Mouse (Mus musculus): Measurements from ENCODE around the gene Gm8439. TPM values are rescaled to one million over a fixed set of nuclear protein-coding genes. Genes with fewer than 3 reads are reported as not detected.
A peak's percentile ranks its signal among the peaks of the same experiment; 100 is the strongest.

Gm8439 gene
- polyA plus RNA-seq, 1 experiment from 2014 or later: not detected

GRCm38 (mm10) chr4:120614644-120615043 lies 26.1 kb downstream of the Gm8439 start:
- peaks cover 20% of the 10 kb centered on the region for H3K4me1 ChIP-seq
- WGBS: 81% methylated on average over 9 of the region's 9 CpGs
- no peak overlapping the region for H3K9ac ChIP-seq
- H3K27me3 ChIP-seq (replicated peaks): no peaks in the 10 kb centered on the region
- no peak overlapping the region for H3K4me3 ChIP-seq
- H3K9me3 ChIP-seq: no peaks in the 10 kb centered on the region
- H3K4me2 ChIP-seq: no peak overlapping the region
- no peaks in the 10 kb centered on the region for H3K36me3 ChIP-seq (replicated peaks)
- ATAC-seq (replicated peaks): no peak
- no peak overlapping the region for H3K27ac ChIP-seq

DNA sequence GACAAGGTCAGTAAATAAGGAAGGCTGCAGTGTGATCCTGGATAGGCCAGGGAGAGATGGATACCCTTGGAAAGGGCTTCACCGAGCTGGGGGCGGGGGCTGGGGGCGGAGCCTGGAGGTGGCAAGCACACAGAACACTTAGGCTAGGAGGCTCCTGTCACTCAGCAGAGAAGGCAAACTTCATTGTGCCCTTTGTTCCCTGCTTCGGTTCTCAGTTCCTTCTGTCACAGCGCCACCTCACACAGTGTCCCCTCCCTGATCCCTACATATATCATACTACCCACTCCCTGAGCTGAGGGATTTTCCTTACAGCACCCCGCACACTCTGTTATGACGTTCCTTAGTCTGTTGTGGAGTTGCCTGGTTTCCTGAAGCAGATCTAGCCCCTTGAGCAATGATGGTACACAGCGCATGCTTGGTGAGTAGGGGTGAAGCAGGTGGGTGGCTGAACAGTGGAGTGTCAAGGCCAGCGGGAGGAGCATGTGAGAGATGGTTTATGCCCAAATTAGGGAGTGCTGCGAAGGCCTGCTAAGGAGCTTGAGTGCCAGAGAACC lies 27.1 kb downstream of the Gm8439 start:
- H3K4me3 ChIP-seq: no peak overlapping the region
- no peaks in the 10 kb centered on the region for H3K9me3 ChIP-seq
- no peaks in the 10 kb centered on the region for H3K36me3 ChIP-seq (replicated peaks)
- ATAC-seq (replicated peaks): peak; percentile 42; the same call in 1 of the 2 replicates
- no peak overlapping the region for H3K9ac ChIP-seq
- WGBS: 21% methylated on average over 10 of the region's 10 CpGs
- H3K27ac ChIP-seq: no peak overlapping the region
- peaks cover 20% of the 10 kb centered on the region for H3K4me1 ChIP-seq
- H3K4me2 ChIP-seq: no peak overlapping the region
- H3K27me3 ChIP-seq (replicated peaks): no peaks in the 10 kb centered on the region

GRCm38 (mm10) chr4:120616199-120617025 lies 27.9 kb downstream of the Gm8439 start:
- no peak for ATAC-seq (replicated peaks)
- H3K4me1 ChIP-seq: peaks cover 20% of the 10 kb centered on the region
- H3K27ac ChIP-seq: no peak overlapping the region
- no peak overlapping the region for H3K4me3 ChIP-seq
- WGBS: 59% methylated on average over 13 of the region's 13 CpGs
- H3K9me3 ChIP-seq: no peaks in the 10 kb centered on the region
- no peak overlapping the region for H3K9ac ChIP-seq
- H3K27me3 ChIP-seq (replicated peaks): no peaks in the 10 kb centered on the region
- no peak overlapping the region for H3K4me2 ChIP-seq
- H3K36me3 ChIP-seq (replicated peaks): no peaks in the 10 kb centered on the region

- ATAC-seq (replicated peaks): no peak
- H3K36me3 ChIP-seq (replicated peaks): no peaks in the 10 kb centered on the region
- no peak overlapping the region for H3K4me3 ChIP-seq
- no peak overlapping the region for H3K27ac ChIP-seq
- H3K9ac ChIP-seq: no peak overlapping the region
- 89% methylated on average over 6 of the region's 6 CpGs for WGBS
- H3K9me3 ChIP-seq: no peaks in the 10 kb centered on the region
- H3K27me3 ChIP-seq (replicated peaks): no peaks in the 10 kb centered on the region
- no peaks in the 10 kb centered on the region for H3K4me1 ChIP-seq
- H3K4me2 ChIP-seq: no peak overlapping the region
These were observed 39.2 kb downstream of the Gm8439 start for GRCm38 (mm10) chr4:120627728-120628127.

GRCm38 (mm10) chr4:120630218-120630931 lies 41.8 kb downstream of the Gm8439 start:
- Histone ChIP-seq H3K9ac (no peak overlapping the region), H3K27ac (no peak overlapping the region), H3K9me3 (no peaks in the 10 kb centered on the region), H3K4me1 (no peaks in the 10 kb centered on the region), H3K4me3 (no peak overlapping the region), H3K36me3 (replicated peaks) (no peaks in the 10 kb centered on the region), H3K27me3 (replicated peaks) (no peaks in the 10 kb centered on the region), H3K4me2 (no peak overlapping the region)
- no peak for ATAC-seq (replicated peaks)
- WGBS: 86% methylated on average over 8 of the region's 8 CpGs

GRCm38 (mm10) chr4:120631828-120632227 lies 43.3 kb downstream of the Gm8439 start:
- ATAC-seq (replicated peaks): no peak
- WGBS: 71% methylated on average over 6 of the region's 6 CpGs
- Histone ChIP-seq H3K27me3 (replicated peaks) (no peaks in the 10 kb centered on the region), H3K27ac (no peak overlapping the region), H3K4me2 (no peak overlapping the region), H3K4me1 (no peaks in the 10 kb centered on the region), H3K9ac (no peak overlapping the region), H3K9me3 (no peaks in the 10 kb centered on the region), H3K4me3 (no peak overlapping the region), H3K36me3 (replicated peaks) (no peaks in the 10 kb centered on the region)

- Histone ChIP-seq H3K9me3 (no peaks in the 10 kb centered on the region), H3K27ac (no peak overlapping the region), H3K4me1 (no peaks in the 10 kb centered on the region), H3K4me2 (no peak overlapping the region), H3K4me3 (no peak overlapping the region), H3K36me3 (replicated peaks) (no peaks in the 10 kb centered on the region), H3K9ac (no peak overlapping the region), H3K27me3 (replicated peaks) (no peaks in the 10 kb centered on the region)
- 85% methylated on average over 2 of the region's 2 CpGs for WGBS
- ATAC-seq (replicated peaks): no peak
These were observed 46.8 kb downstream of the Gm8439 start for GRCm38 (mm10) chr4:120635351-120635750.

- no peak overlapping the region for H3K4me3 ChIP-seq
- no peaks in the 10 kb centered on the region for H3K4me1 ChIP-seq
- H3K4me2 ChIP-seq: no peak overlapping the region
- WGBS: 93% methylated on average over 6 of the region's 6 CpGs
- H3K9me3 ChIP-seq: no peaks in the 10 kb centered on the region
- H3K27me3 ChIP-seq (replicated peaks): no peaks in the 10 kb centered on the region
- no peak for ATAC-seq (replicated peaks)
- H3K27ac ChIP-seq: no peak overlapping the region
- no peak overlapping the region for H3K9ac ChIP-seq
- H3K36me3 ChIP-seq (replicated peaks): no peaks in the 10 kb centered on the region
These were observed 53.4 kb downstream of the Gm8439 start for GRCm38 (mm10) chr4:120641946-120642345.

DNA sequence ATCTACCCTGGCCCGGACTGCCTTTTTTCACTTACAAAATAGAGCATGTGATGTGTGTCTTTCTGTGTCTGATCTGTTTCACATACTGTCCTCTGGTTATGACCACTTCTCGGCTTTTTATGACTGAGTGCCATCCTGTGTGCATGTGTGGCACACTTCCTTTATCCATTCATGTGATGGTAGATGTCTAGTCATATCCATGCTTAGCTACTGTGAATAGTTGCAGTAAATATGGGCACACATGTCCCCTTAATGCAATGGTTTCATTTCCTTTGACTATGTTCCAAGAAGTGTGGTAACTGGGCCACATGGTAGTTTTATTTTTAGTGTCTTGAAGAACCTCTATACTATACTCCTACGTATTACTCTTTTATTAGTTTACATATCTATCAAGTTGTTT lies 55.4 kb downstream of the Gm8439 start:
- WGBS: 88% methylated on average over 3 of the region's 3 CpGs
- no peak overlapping the region for H3K9ac ChIP-seq
- ATAC-seq (replicated peaks): no peak

GRCm38 (mm10) chr4:120649369-120650207 lies 61.0 kb downstream of the Gm8439 start:
- H3K27ac ChIP-seq: no peak overlapping the region
- ATAC-seq (replicated peaks): peak; percentile 85
- no peaks in the 10 kb centered on the region for H3K9me3 ChIP-seq
- 4% methylated on average over 55 of the region's 55 CpGs for WGBS
- peak overlapping the region; percentile 66 for H3K9ac ChIP-seq
- peaks cover 5% of the 10 kb centered on the region for H3K4me1 ChIP-seq
- H3K4me2 ChIP-seq: peak overlapping the region; percentile 92
- no peaks in the 10 kb centered on the region for H3K36me3 ChIP-seq (replicated peaks)
- peaks cover 11% of the 10 kb centered on the region; the same call in 1 of the 2 replicates for H3K27me3 ChIP-seq (replicated peaks)
- peak overlapping the region; percentile 58 for H3K4me3 ChIP-seq

More for the DNA sequence above, 55.4 kb downstream of the Gm8439 start:
- Histone ChIP-seq H3K27me3 (replicated peaks) (peaks cover 6% of the 10 kb centered on the region; the same call in 1 of the 2 replicates), H3K4me2 (no peak overlapping the region), H3K4me1 (no peaks in the 10 kb centered on the region), H3K27ac (no peak overlapping the region), H3K9me3 (no peaks in the 10 kb centered on the region), H3K36me3 (replicated peaks) (no peaks in the 10 kb centered on the region), H3K4me3 (no peak overlapping the region)

DNA sequence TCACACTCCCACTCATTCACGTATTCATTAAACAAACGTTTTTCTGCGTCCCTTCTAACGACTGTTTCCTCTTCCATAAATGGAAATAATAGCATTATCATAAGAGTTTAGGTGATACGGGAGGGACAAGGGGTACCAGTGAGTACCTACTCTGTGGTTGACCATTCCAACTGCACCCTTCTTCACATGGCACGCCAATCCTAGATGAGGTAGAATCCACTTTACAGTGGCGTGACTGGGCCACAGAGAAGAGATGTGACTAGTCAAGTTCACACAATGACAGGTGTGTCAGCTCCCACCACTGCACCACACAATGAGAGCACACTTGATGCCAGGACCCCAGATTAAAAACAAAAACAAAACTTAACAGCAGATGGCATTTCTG lies 61.7 kb downstream of the Gm8439 start:
- Histone ChIP-seq H3K4me1 (peaks cover 5% of the 10 kb centered on the region), H3K27ac (no peak overlapping the region), H3K4me2 (peak overlapping the region; percentile 92), H3K36me3 (replicated peaks) (no peaks in the 10 kb centered on the region), H3K27me3 (replicated peaks) (peaks cover 11% of the 10 kb centered on the region; the same call in 1 of the 2 replicates), H3K9me3 (no peaks in the 10 kb centered on the region), H3K9ac (peak overlapping the region; percentile 66), H3K4me3 (peak overlapping the region; percentile 58)
- ATAC-seq (replicated peaks): peak; percentile 38; the same call in 1 of the 2 replicates
- 22% methylated on average over 7 of the region's 7 CpGs for WGBS

GRCm38 (mm10) chr4:120655898-120656297 lies 67.4 kb downstream of the Gm8439 start:
- Histone ChIP-seq H3K27me3 (replicated peaks) (no peaks in the 10 kb centered on the region), H3K9ac (no peak overlapping the region), H3K4me3 (no peak overlapping the region), H3K9me3 (no peaks in the 10 kb centered on the region), H3K4me1 (no peaks in the 10 kb centered on the region), H3K27ac (no peak overlapping the region), H3K36me3 (replicated peaks) (no peaks in the 10 kb centered on the region), H3K4me2 (no peak overlapping the region)
- 77% methylated on average over 8 of the region's 8 CpGs for WGBS
- ATAC-seq (replicated peaks): peak; percentile 58
